Mouse (Mus musculus): ENCODE measurements around the gene Dnajc28. TPM values are rescaled to one million over a fixed set of nuclear protein-coding genes. Genes with fewer than 3 reads are reported as not detected.

The Dnajc28 gene
- 2.7 and 2.9 TPM in 2 replicates for polyA plus RNA-seq (2016; fragmentation: Nextera tagmentation; extraction: Ambion mirVana)

DNA sequence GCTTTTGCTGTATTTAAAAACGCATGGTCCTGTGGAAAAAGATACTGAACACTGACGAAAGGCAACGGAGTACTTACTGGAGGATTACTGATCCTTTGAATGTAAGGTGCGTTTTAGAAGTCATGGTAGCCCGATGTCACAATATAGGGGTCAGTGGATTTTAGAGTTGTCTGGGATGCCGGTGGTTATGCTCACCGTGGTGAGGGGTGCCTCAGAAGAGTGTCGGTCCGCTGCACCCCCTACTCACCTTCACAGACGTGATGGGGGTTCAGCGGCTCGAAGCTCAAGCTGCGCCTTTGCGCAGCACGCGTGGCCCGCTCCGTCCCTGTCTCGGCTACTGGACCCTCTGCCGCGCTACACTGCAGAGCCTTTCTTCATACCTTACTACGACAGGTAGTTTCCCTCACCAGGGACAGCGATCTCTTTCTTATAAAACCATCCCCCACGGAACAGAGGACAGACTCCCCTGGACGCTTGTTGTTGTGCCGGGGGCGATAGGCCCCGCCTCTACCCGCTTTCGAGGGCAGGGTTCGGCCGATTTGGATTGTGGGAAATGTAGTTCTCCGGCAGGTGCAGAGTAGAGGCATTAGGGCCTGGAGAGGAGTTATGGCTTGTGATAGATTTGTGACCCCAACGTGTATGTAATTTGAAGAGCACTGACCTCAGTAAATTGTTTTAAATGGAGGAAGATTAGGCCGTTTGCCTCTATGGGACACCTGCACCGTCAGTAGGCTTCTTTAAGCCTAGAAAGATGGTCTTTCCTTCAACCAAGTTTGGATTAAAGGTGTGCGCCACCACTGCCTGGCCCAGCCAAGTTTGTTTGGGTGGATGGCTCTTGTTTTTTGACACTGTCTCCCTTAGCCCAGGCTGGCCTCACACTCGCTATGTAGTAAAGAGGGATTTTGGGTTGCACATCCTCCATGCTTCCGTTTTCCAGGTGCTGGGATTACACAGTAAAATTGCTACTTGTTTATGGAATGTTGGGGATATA, at the start of gene Dnajc28:
TSS of gene Dnajc28 (minus strand) at position 516 of the 991 bp plus-strand sequence.
- H3K4me1 ChIP-seq: peaks cover 5% of the 10 kb centered on the region; the same call in 1 of the 2 replicates
- H3K27ac ChIP-seq: peak within 1 kb of the TSS; percentile 78

DNA sequence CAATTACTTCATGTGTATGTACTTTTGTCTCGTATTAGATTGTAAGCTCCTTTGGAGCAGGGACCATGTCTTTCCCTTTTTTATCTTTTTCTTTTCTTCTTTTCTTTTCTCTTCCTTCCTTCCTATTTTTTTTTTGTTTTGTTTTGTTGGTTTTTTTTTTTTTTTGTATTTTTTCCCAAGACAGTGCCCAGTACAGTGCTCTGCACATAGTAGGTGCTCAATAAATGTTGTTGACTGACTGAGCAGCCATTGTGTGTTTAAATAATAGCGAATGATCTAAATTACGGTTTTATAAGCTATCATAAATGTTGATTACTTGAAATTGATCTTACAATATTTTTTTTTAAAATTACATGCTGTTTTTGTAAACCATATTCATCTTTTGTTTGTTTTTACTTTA, 45.0 kb upstream of the Dnajc28 start:
- no peak for DNase-seq (ENCODE audit: low spot score)
- peaks cover 94% of the 10 kb centered on the region for H3K36me3 ChIP-seq
- no peaks in the 10 kb centered on the region for H3K4me1 ChIP-seq
- 96% methylated on average over 3 of the region's 3 CpGs for WGBS
- no peak overlapping the region for H3K27ac ChIP-seq
- no peaks in the 10 kb centered on the region for H3K27me3 ChIP-seq (ENCODE audit: insufficient read depth, poor library complexity, severe bottlenecking)
- H3K9me3 ChIP-seq: no peaks in the 10 kb centered on the region
- H3K4me3 ChIP-seq: no peak overlapping the region

More for the DNA sequence above, at the start of gene Dnajc28:
- peak; percentile 88 for DNase-seq (ENCODE audit: low spot score)
- Histone ChIP-seq H3K27me3 (ENCODE audit: insufficient read depth, poor library complexity, severe bottlenecking) (peaks cover 14% of the 10 kb centered on the region; the same call in 1 of the 2 replicates), H3K9me3 (no peaks in the 10 kb centered on the region), H3K36me3 (peaks cover 42% of the 10 kb centered on the region), H3K4me3 (peak within 1 kb of the TSS; percentile 72)
- WGBS: 10% methylated on average over 39 of the region's 39 CpGs

DNA sequence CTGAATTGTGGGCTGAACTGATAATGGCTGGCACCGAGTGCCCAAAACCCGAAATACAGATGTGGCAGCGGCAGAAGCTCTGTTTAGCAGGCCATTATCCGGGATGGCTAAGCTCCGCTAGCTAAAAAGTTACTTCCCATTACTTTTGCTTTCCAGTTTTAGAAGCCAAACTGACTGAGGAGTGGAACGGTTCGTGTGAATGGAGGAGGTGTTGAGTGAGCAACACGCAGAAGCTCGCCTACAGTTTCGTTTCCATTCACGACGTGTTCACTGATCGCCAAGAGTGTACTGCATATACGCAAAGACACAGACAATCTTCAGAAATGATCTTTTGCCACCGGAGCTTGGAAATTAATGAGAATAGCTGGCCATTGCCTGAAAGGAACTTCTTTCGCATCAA, 43.5 kb upstream of the Dnajc28 start:
- H3K27ac ChIP-seq: no peak overlapping the region
- no peak overlapping the region for H3K4me3 ChIP-seq
- H3K4me1 ChIP-seq: no peaks in the 10 kb centered on the region
- no peaks in the 10 kb centered on the region for H3K9me3 ChIP-seq
- DNase-seq (ENCODE audit: low spot score): no peak
- no peaks in the 10 kb centered on the region for H3K27me3 ChIP-seq (ENCODE audit: insufficient read depth, poor library complexity, severe bottlenecking)
- H3K36me3 ChIP-seq: peaks cover 97% of the 10 kb centered on the region
- 93% methylated on average over 16 of the region's 16 CpGs for WGBS

DNA sequence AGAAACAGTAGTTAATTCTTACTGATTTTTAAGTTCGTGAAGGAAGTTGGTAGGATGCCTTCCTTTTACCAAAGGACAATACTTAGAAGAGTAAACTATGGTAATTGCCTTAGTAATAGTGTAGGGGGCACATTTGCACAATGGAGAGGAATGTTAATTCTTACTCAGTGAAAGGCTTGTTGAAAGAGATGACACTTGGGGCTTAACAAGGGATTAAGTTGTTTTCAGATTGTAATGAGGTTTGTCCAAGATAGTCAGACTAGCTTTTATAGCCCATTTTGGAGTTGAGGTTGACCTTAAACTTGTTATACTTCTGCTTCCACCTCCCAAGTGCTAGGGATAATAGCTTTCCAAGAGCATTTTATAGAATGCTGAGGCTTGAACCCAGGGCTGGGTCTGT, 42.6 kb upstream of the Dnajc28 start:
- Histone ChIP-seq H3K9me3 (no peaks in the 10 kb centered on the region), H3K27me3 (ENCODE audit: insufficient read depth, poor library complexity, severe bottlenecking) (no peaks in the 10 kb centered on the region), H3K36me3 (peaks cover 98% of the 10 kb centered on the region), H3K4me3 (no peak overlapping the region), H3K4me1 (no peaks in the 10 kb centered on the region), H3K27ac (no peak overlapping the region)
- WGBS: 86% methylated on average over 1 of the region's 1 CpGs
- DNase-seq (ENCODE audit: low spot score): no peak

DNA sequence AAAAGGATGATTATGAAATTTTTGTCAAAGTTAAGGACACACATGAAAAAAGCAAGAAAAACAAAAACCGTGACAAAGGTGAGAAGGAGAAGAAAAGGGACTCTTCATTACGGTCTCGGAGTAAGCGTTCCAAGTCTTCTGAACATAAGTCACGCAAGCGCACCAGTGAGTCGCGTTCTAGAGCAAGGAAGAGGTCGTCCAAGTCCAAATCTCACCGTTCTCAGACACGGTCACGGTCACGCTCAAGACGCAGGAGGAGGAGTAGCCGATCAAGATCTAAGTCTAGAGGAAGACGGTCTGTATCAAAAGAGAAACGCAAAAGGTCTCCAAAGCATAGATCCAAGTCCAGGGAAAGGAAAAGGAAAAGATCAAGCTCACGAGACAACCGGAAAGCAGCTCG, 41.0 kb upstream of the Dnajc28 start:
- Histone ChIP-seq H3K27me3 (ENCODE audit: insufficient read depth, poor library complexity, severe bottlenecking) (no peaks in the 10 kb centered on the region), H3K27ac (no peak overlapping the region), H3K36me3 (peaks cover 98% of the 10 kb centered on the region), H3K4me3 (no peak overlapping the region), H3K9me3 (no peaks in the 10 kb centered on the region), H3K4me1 (peaks cover 2% of the 10 kb centered on the region; the same call in 1 of the 2 replicates)
- DNase-seq (ENCODE audit: low spot score): no peak
- 96% methylated on average over 20 of the region's 20 CpGs for WGBS

- Histone ChIP-seq H3K27me3 (ENCODE audit: insufficient read depth, poor library complexity, severe bottlenecking) (no peaks in the 10 kb centered on the region), H3K4me3 (no peak overlapping the region), H3K27ac (no peak overlapping the region), H3K9me3 (no peaks in the 10 kb centered on the region), H3K4me1 (peaks cover 2% of the 10 kb centered on the region; the same call in 1 of the 2 replicates), H3K36me3 (peaks cover 97% of the 10 kb centered on the region)
- WGBS: 84% methylated on average over 5 of the region's 5 CpGs
- no peak for DNase-seq (ENCODE audit: low spot score)
Observed at GRCm38 (mm10) chr16:91658471-91658870, 39.6 kb upstream of the Dnajc28 start.

GRCm38 (mm10) chr16:91657285-91657684, 38.5 kb upstream of the Dnajc28 start:
- no peak for DNase-seq (ENCODE audit: low spot score)
- WGBS: 96% methylated on average over 17 of the region's 17 CpGs

GRCm38 (mm10) chr16:91655285-91655684, 36.5 kb upstream of the Dnajc28 start:
- Histone ChIP-seq H3K36me3 (peaks cover 91% of the 10 kb centered on the region), H3K9me3 (no peaks in the 10 kb centered on the region), H3K4me1 (peaks cover 2% of the 10 kb centered on the region; the same call in 1 of the 2 replicates), H3K27ac (no peak overlapping the region), H3K27me3 (ENCODE audit: insufficient read depth, poor library complexity, severe bottlenecking) (no peaks in the 10 kb centered on the region), H3K4me3 (no peak overlapping the region)
- DNase-seq (ENCODE audit: low spot score): no peak
- 96% methylated on average over 9 of the region's 9 CpGs for WGBS

More at GRCm38 (mm10) chr16:91657285-91657684, 38.5 kb upstream of the Dnajc28 start:
- Histone ChIP-seq H3K36me3 (peaks cover 95% of the 10 kb centered on the region), H3K27ac (no peak overlapping the region), H3K4me1 (peaks cover 2% of the 10 kb centered on the region; the same call in 1 of the 2 replicates), H3K27me3 (ENCODE audit: insufficient read depth, poor library complexity, severe bottlenecking) (no peaks in the 10 kb centered on the region), H3K9me3 (no peaks in the 10 kb centered on the region), H3K4me3 (no peak overlapping the region)

DNA sequence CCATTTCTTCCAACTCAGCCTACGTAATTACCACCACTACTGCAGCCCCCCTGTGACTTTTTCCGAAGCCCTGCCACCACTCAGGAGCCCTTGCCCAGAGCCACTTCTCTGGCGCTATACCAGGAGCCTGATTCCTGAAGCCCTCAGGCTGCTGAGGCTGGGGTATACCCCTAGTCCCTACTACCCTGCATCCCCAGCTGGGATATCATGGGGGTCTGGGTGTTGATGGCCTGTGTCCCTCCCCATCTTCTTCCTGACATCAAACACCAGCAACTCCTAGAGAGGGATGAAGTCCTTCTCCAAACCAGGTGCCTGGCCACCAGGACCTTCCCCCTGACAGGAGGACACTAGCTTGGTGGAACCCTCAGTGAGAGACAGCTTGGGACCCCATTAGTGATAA, 33.4 kb upstream of the Dnajc28 start:
- Histone ChIP-seq H3K9me3 (no peaks in the 10 kb centered on the region), H3K4me1 (peaks cover 6% of the 10 kb centered on the region), H3K36me3 (peaks cover 60% of the 10 kb centered on the region), H3K27me3 (ENCODE audit: insufficient read depth, poor library complexity, severe bottlenecking) (no peaks in the 10 kb centered on the region), H3K27ac (no peak overlapping the region), H3K4me3 (no peak overlapping the region)
- WGBS: 95% methylated on average over 3 of the region's 3 CpGs
- no peak for DNase-seq (ENCODE audit: low spot score)

- Histone ChIP-seq H3K27me3 (ENCODE audit: insufficient read depth, poor library complexity, severe bottlenecking) (no peaks in the 10 kb centered on the region), H3K36me3 (peaks cover 36% of the 10 kb centered on the region), H3K27ac (no peak overlapping the region), H3K9me3 (no peaks in the 10 kb centered on the region), H3K4me1 (peaks cover 10% of the 10 kb centered on the region), H3K4me3 (0 out of 2 replicates have a peak overlapping the region, but pooled peaks have one; percentile 87)
- DNase-seq (ENCODE audit: low spot score): no peak
Observed at GRCm38 (mm10) chr16:91649781-91650180, 31.0 kb upstream of the Dnajc28 start.

DNA sequence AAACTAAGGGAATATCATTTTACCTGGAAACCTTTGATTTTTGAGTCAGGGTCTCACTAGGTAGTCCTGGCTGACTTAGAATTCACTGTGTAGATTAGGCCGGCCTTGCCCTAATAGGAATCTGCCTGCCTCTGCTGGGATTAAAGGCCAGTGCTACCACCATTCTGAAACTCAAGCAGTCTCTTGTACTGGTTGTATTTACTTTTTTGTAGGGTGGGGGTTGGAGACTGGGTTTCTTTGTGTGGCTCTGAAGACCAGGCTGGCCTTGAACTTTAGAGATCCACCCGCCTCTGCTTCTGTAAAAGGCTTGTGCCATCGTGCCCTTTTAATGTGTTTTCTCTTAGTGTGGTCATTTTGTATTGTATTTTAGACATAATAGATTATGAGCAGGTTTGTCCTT, 30.4 kb upstream of the Dnajc28 start:
- H3K36me3 ChIP-seq: peaks cover 31% of the 10 kb centered on the region
- 62% methylated on average over 3 of the region's 3 CpGs for WGBS

GRCm38 (mm10) chr16:91648220-91648550, 29.4 kb upstream of the Dnajc28 start:
- Histone ChIP-seq H3K27ac (peak overlapping the region; percentile 99), H3K9me3 (no peaks in the 10 kb centered on the region), H3K36me3 (peaks cover 24% of the 10 kb centered on the region), H3K4me1 (peaks cover 10% of the 10 kb centered on the region), H3K4me3 (peak overlapping the region; percentile 87), H3K27me3 (ENCODE audit: insufficient read depth, poor library complexity, severe bottlenecking) (no peaks in the 10 kb centered on the region)
- DNase-seq (ENCODE audit: low spot score): peak; percentile 89
- WGBS: 0% methylated on average over 25 of the region's 25 CpGs

More for the DNA sequence above, 30.4 kb upstream of the Dnajc28 start:
- Histone ChIP-seq H3K4me1 (peaks cover 10% of the 10 kb centered on the region), H3K9me3 (no peaks in the 10 kb centered on the region), H3K27ac (no peak overlapping the region), H3K4me3 (peak overlapping the region; percentile 87), H3K27me3 (ENCODE audit: insufficient read depth, poor library complexity, severe bottlenecking) (no peaks in the 10 kb centered on the region)
- peak; percentile 50 for DNase-seq (ENCODE audit: low spot score)

GRCm38 (mm10) chr16:91647461-91648219, 28.8 kb upstream of the Dnajc28 start, which contains the start of gene Son:
Son (plus strand) TSS chr16:91647506.
- no peaks in the 10 kb centered on the region for H3K27me3 ChIP-seq (ENCODE audit: insufficient read depth, poor library complexity, severe bottlenecking)
- H3K36me3 ChIP-seq: peaks cover 26% of the 10 kb centered on the region
- H3K4me3 ChIP-seq: peak within 1 kb of the TSS; percentile 87
- no peaks in the 10 kb centered on the region for H3K9me3 ChIP-seq
- peaks cover 10% of the 10 kb centered on the region for H3K4me1 ChIP-seq
- DNase-seq (ENCODE audit: low spot score): peak; percentile 98
- under 1% methylated on average over 70 of the region's 70 CpGs for WGBS
- H3K27ac ChIP-seq: peak within 1 kb of the TSS; percentile 99
